Mouse (Mus musculus): ENCODE results near the gene Olfr680-ps1. TPM values are rescaled to one million over a fixed set of nuclear protein-coding genes. Genes with fewer than 3 reads are reported as not detected.
"Not testable (repeated sequence)": the region's sequence is repeated elsewhere in the genome, so short reads cannot be mapped to it uniquely, and the experiment has no call there.

Gene Olfr680-ps1
- not detected in 2 replicates for polyA plus RNA-seq (2016; fragmentation: Nextera tagmentation; extraction: Ambion mirVana)

- H3K4me3 ChIP-seq; H3K4me1 ChIP-seq; ATAC-seq; H3K36me3 ChIP-seq; H3K27me3 ChIP-seq (replicated peaks); H3K4me2 ChIP-seq; H3K9me3 ChIP-seq (replicated peaks); H3K27ac ChIP-seq; H3K9ac ChIP-seq: not testable (repeated sequence)
Observed at GRCm38 (mm10) chr7:105092717-105093116, at the start of gene Olfr680-ps1. Gene Olfr680-ps1, minus strand, starts transcription at chr7:105092817.

GRCm38 (mm10) chr7:105141275-105141674, 48.7 kb upstream of the Olfr680-ps1 start:
- H3K4me2 ChIP-seq: no peak overlapping the region
- 49% methylated on average over 2 of the region's 2 CpGs for WGBS (ENCODE audit: insufficient replicate concordance)
- H3K9me3 ChIP-seq (replicated peaks): no peaks in the 10 kb centered on the region
- no peak overlapping the region for H3K9ac ChIP-seq
- H3K36me3 ChIP-seq: no peaks in the 10 kb centered on the region
- no peak overlapping the region for H3K4me3 ChIP-seq
- no peaks in the 10 kb centered on the region for H3K4me1 ChIP-seq
- ATAC-seq: no peak
- no peaks in the 10 kb centered on the region for H3K27me3 ChIP-seq (replicated peaks)
- no peak overlapping the region for H3K27ac ChIP-seq

- no peak within 1 kb of the TSS for H3K4me2 ChIP-seq
- ATAC-seq: no peak
- H3K4me3 ChIP-seq: no peak within 1 kb of the TSS
- no peaks in the 10 kb centered on the region for H3K27me3 ChIP-seq (replicated peaks)
- H3K9ac ChIP-seq: no peak within 1 kb of the TSS
- H3K4me1 ChIP-seq: no peaks in the 10 kb centered on the region
- no peaks in the 10 kb centered on the region for H3K36me3 ChIP-seq
- H3K27ac ChIP-seq: no peak within 1 kb of the TSS
- no peaks in the 10 kb centered on the region for H3K9me3 ChIP-seq (replicated peaks)
Observed at GRCm38 (mm10) chr7:105116536-105116935, 23.9 kb upstream of the Olfr680-ps1 start, which contains the start of gene Olfr681. Gene Olfr681, plus strand, starts transcription at chr7:105116836.

GRCm38 (mm10) chr7:105080905-105081304, 11.7 kb downstream of the Olfr680-ps1 start, which contains the start of gene Olfr679:
Gene Olfr679, plus strand, starts transcription at chr7:105081205.
- Histone ChIP-seq H3K4me1 (no peaks in the 10 kb centered on the region), H3K9ac (no peak within 1 kb of the TSS), H3K4me3 (no peak within 1 kb of the TSS), H3K27ac (no peak within 1 kb of the TSS), H3K9me3 (replicated peaks) (no peaks in the 10 kb centered on the region), H3K27me3 (replicated peaks) (no peaks in the 10 kb centered on the region), H3K36me3 (no peaks in the 10 kb centered on the region), H3K4me2 (no peak within 1 kb of the TSS)
- no peak for ATAC-seq
- 44% methylated on average over 1 of the region's 1 CpGs for WGBS (ENCODE audit: insufficient replicate concordance)

- Histone ChIP-seq H3K4me3 (no peak within 1 kb of the TSS), H3K36me3 (no peaks in the 10 kb centered on the region), H3K4me1 (no peaks in the 10 kb centered on the region), H3K27me3 (replicated peaks) (no peaks in the 10 kb centered on the region), H3K9ac (no peak within 1 kb of the TSS), H3K27ac (no peak within 1 kb of the TSS), H3K4me2 (no peak within 1 kb of the TSS), H3K9me3 (replicated peaks) (no peaks in the 10 kb centered on the region)
- ATAC-seq: no peak
- WGBS (ENCODE audit: insufficient replicate concordance): 53% methylated on average over 1 of the region's 1 CpGs
Observed at GRCm38 (mm10) chr7:105064175-105064574, 28.4 kb downstream of the Olfr680-ps1 start, which contains the start of gene Olfr678. Gene Olfr678, plus strand, starts transcription at chr7:105064475.

GRCm38 (mm10) chr7:105058951-105059350, 33.7 kb downstream of the Olfr680-ps1 start:
- no peaks in the 10 kb centered on the region; the same call in 1 of the 2 replicates for H3K9me3 ChIP-seq (replicated peaks)
- no peak for ATAC-seq
- H3K27ac ChIP-seq: no peak overlapping the region
- no peaks in the 10 kb centered on the region for H3K4me1 ChIP-seq
- H3K36me3 ChIP-seq: no peaks in the 10 kb centered on the region
- no peak overlapping the region for H3K9ac ChIP-seq
- no peak overlapping the region for H3K4me3 ChIP-seq
- H3K27me3 ChIP-seq (replicated peaks): no peaks in the 10 kb centered on the region
- H3K4me2 ChIP-seq: no peak overlapping the region

Other genes with a start within 250 kb of the Olfr680-ps1 start
- gene Usp17la, start 235.8 kb downstream of the Olfr680-ps1 start, polyA plus RNA-seq (2016; fragmentation: Nextera tagmentation; extraction: Ambion mirVana): not detected in 2 replicates
- not detected in 2 replicates for gene Olfr665, start 214.8 kb downstream of the Olfr680-ps1 start, polyA plus RNA-seq (2016; fragmentation: Nextera tagmentation; extraction: Ambion mirVana)
- gene Olfr666, start 196.9 kb downstream of the Olfr680-ps1 start, polyA plus RNA-seq (2016; fragmentation: Nextera tagmentation; extraction: Ambion mirVana): not detected in 2 replicates
- gene Olfr667, start 171.3 kb downstream of the Olfr680-ps1 start, polyA plus RNA-seq (2016; fragmentation: Nextera tagmentation; extraction: Ambion mirVana): not detected in 2 replicates
- gene Olfr668, start 164.8 kb downstream of the Olfr680-ps1 start, polyA plus RNA-seq (2016; fragmentation: Nextera tagmentation; extraction: Ambion mirVana): not detected in 2 replicates
- gene Olfr669, start 158.6 kb downstream of the Olfr680-ps1 start, polyA plus RNA-seq (2016; fragmentation: Nextera tagmentation; extraction: Ambion mirVana): not detected in 2 replicates
- gene Olfr670, start 130.2 kb downstream of the Olfr680-ps1 start, polyA plus RNA-seq (2016; fragmentation: Nextera tagmentation; extraction: Ambion mirVana): not detected in 2 replicates
- not detected in 2 replicates for gene Olfr671, start 113.7 kb downstream of the Olfr680-ps1 start, polyA plus RNA-seq (2016; fragmentation: Nextera tagmentation; extraction: Ambion mirVana)
- not detected in 2 replicates for gene Olfr672, start 90.8 kb downstream of the Olfr680-ps1 start, polyA plus RNA-seq (2016; fragmentation: Nextera tagmentation; extraction: Ambion mirVana)
- not detected in 2 replicates for gene Olfr675, start 64.4 kb downstream of the Olfr680-ps1 start, polyA plus RNA-seq (2016; fragmentation: Nextera tagmentation; extraction: Ambion mirVana)
- not detected in 2 replicates for gene Olfr676, start 60.1 kb downstream of the Olfr680-ps1 start, polyA plus RNA-seq (2016; fragmentation: Nextera tagmentation; extraction: Ambion mirVana)
- gene Olfr677, start 41.4 kb downstream of the Olfr680-ps1 start, polyA plus RNA-seq (2016; fragmentation: Nextera tagmentation; extraction: Ambion mirVana): not detected in 2 replicates
- not detected in 2 replicates for gene Olfr678, start 28.3 kb downstream of the Olfr680-ps1 start, polyA plus RNA-seq (2016; fragmentation: Nextera tagmentation; extraction: Ambion mirVana)
- gene Olfr679, start 11.6 kb downstream of the Olfr680-ps1 start, polyA plus RNA-seq (2016; fragmentation: Nextera tagmentation; extraction: Ambion mirVana): not detected in 2 replicates
- not detected in 2 replicates for gene Olfr681, start 24.0 kb upstream of the Olfr680-ps1 start, polyA plus RNA-seq (2016; fragmentation: Nextera tagmentation; extraction: Ambion mirVana)
- gene Olfr683, start 54.2 kb upstream of the Olfr680-ps1 start, polyA plus RNA-seq (2016; fragmentation: Nextera tagmentation; extraction: Ambion mirVana): not detected in 2 replicates
- not detected in 2 replicates for gene Olfr684, start 70.8 kb upstream of the Olfr680-ps1 start, polyA plus RNA-seq (2016; fragmentation: Nextera tagmentation; extraction: Ambion mirVana)
- not detected in 2 replicates for gene Olfr685, start 93.2 kb upstream of the Olfr680-ps1 start, polyA plus RNA-seq (2016; fragmentation: Nextera tagmentation; extraction: Ambion mirVana)
- not detected in 2 replicates for gene Olfr686, start 114.7 kb upstream of the Olfr680-ps1 start, polyA plus RNA-seq (2016; fragmentation: Nextera tagmentation; extraction: Ambion mirVana)
- not detected in 2 replicates for gene Olfr688, start 195.3 kb upstream of the Olfr680-ps1 start, polyA plus RNA-seq (2016; fragmentation: Nextera tagmentation; extraction: Ambion mirVana)
- not detected in 2 replicates for gene Olfr689, start 218.3 kb upstream of the Olfr680-ps1 start, polyA plus RNA-seq (2016; fragmentation: Nextera tagmentation; extraction: Ambion mirVana)
- not detected in 2 replicates for gene Olfr690, start 241.3 kb upstream of the Olfr680-ps1 start, polyA plus RNA-seq (2016; fragmentation: Nextera tagmentation; extraction: Ambion mirVana)
- 0.05 TPM in 1 of 2 replicates, not detected in the other for gene Olfr691, start 249.5 kb upstream of the Olfr680-ps1 start, polyA plus RNA-seq (2016; fragmentation: Nextera tagmentation; extraction: Ambion mirVana)

All from liver, embryonic 12.5 days (tissue).